Mouse (Mus musculus) brain, embryonic 14.5 days (tissue): ENCODE measurements around the gene Kif2a. TPM values are rescaled to one million over a fixed set of nuclear protein-coding genes. Genes with fewer than 3 reads are reported as not detected.

Experiments
- DNase-seq: peaks from one replicate; pipeline ENCODE4 v3.0.0-alpha.2; 2011; ENCODE audit warnings: low read depth
- CTCF ChIP-seq: fragments of 200-500 bp; IDR thresholded peaks from 2 replicates; pipeline ENCODE4 v1.5.1; 2012; ENCODE audit warnings: inconsistent platforms, mild to moderate bottlenecking, moderate library complexity, borderline replicate concordance; ENCODE audit not compliant: insufficient read depth, insufficient read length; ENCODE audit errors: extremely low read depth
- POLR2A ChIP-seq: fragments of 200-500 bp; IDR thresholded peaks from 2 replicates; pipeline ENCODE4 v1.6.1; 2012; ENCODE audit warnings: mild to moderate bottlenecking, inconsistent platforms, borderline replicate concordance; ENCODE audit not compliant: poor library complexity, insufficient read depth, insufficient read length, severe bottlenecking; ENCODE audit errors: extremely low read depth
- polyA plus RNA-seq: library from polyadenylated mRNA; depleted of rRNA; stranded (reverse); fragments of >200 nt; gene quantifications from 2 replicates; pipeline ENCODE4 v1.2.3, GENCODE M21; 2012

The Kif2a gene
- polyA plus RNA-seq, 1 experiment: 52.5 TPM

DNA sequence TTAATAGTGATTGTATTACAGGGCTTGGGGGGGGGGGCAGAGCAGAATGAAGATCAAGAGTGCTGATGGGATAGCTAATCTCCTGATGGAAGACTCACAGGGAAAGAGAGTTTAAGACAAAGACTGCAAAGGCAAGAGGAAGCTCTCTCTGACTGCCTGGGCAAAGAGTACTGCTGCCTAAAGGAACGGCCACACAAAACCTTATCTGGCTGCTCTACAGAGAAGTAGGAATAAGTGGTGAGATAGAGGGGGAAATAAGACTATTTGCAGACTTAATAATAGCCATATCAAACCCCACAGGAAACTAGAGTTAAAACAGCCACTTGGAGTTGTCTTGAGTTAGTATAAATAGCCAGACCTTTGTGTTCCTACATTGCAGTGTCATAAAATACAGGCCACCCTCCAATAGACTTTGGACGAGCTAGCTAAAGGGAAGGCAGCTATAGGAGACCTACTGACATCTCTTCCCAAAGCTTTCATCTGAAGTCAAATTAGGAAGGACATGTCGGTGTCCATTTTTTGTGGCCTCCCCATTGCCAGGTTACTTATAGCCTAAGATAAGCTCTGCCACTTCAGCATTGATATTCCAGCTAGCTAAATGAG lies 13.7 kb upstream of the Kif2a start:
- no peak for TF ChIP-seq POLR2A
- TF ChIP-seq CTCF: no peak
- DNase-seq: no peak

GRCm38 (mm10) chr13:107035078-107035477 lies 13.2 kb upstream of the Kif2a start:
- DNase-seq: no peak
- TF ChIP-seq POLR2A (no peak), CTCF (no peak)

DNA sequence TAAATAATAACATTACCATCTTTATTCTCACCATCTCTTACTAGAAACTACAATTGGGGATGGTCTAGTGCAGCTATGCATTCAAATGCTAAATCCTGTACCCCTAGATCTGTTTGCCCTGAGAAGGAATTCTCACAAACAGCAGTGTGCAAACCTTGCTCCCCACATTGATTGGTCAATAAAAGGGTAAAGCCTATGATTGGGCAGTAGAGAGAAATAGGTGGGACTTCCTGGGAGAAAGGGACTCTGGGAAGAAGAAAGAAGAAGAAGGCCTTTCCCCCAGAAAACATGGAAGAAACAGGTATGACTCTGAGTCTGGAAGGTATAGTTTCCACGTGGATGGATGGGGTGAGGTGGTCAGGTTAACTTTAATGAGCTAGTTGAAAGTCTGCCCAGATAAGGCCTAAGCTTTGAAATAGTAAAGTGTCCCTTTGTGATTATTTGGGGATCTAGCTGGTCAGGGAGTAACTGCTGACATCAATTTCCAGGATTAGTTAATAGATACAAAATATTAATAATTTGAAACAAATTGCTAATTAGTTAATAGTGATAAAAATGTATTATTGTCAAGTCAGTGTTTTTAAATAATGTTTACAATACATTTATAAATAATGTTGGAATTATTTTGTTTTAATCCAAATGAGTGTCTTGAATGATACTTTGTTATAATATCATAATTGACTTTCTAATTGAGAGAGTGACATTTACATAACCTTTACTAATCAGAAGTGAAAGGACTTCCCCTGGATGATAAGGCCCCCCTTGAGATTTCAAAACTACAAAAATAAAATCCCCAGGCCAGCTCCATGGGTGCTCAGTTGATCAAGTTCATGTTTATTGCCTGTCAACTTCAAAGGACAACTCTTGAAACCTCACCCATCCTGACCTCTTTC lies 12.3 kb upstream of the Kif2a start:
- DNase-seq: no peak
- TF ChIP-seq POLR2A (no peak), CTCF (no peak)

DNA sequence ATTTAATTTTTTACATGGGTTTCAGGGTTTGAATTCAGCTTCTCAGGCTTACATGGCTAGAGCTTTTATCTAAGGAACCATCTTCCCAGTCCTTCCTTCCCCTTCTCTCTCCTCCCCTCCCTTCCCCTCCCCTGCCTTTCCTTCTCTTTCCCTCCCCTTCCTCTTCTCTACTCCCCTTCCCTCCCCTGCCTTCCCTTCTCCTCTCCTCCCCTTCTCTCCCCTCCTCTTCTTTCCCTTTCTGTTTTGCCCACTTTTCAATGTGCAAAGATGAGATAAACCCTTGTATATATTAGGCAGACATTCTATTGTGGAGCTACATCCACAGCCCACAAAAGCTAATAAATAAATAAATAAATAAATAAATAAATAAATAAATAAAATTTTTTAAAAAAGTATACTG lies 9.3 kb upstream of the Kif2a start:
- TF ChIP-seq POLR2A: no peak
- TF ChIP-seq CTCF: no peak
- no peak for DNase-seq

DNA sequence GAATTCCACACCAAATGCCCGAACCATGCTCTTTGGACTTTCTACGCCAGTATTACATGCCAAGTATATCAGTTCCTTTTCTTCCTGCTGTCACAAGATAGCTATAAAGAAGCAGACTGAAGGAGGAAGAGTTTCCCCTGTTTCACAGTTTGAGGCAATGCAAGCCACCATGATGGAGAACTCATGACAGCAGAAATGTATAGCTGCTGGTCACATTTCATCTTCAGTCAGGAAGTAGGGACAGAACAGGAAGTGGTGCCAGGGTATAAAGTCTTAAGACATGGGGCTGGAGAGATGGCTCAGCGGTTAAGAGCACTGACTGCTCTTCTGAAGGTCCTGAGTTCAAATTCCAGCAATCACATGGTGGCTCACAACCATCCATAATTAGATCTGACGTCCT lies 5.3 kb upstream of the Kif2a start:
- no peak for DNase-seq
- no peak for TF ChIP-seq POLR2A
- TF ChIP-seq CTCF: no peak

- DNase-seq: no peak
- TF ChIP-seq POLR2A (no peak), CTCF (no peak)
Measured at GRCm38 (mm10) chr13:107025663-107026062, 3.7 kb upstream of the Kif2a start.

GRCm38 (mm10) chr13:107022266-107023171 lies 593 bp upstream of the Kif2a start:
- TF ChIP-seq CTCF: no peak
- TF ChIP-seq POLR2A: peak; percentile 76; the same call in 1 of the 2 replicates
- DNase-seq: peak; percentile 94

GRCm38 (mm10) chr13:107019443-107019842 lies 2.5 kb downstream of the Kif2a start:
- no peak for DNase-seq
- TF ChIP-seq CTCF (no peak), POLR2A (no peak)

- no peak for DNase-seq
- TF ChIP-seq POLR2A (no peak), CTCF (no peak)
Measured at GRCm38 (mm10) chr13:107013926-107014325, 8.0 kb downstream of the Kif2a start.

DNA sequence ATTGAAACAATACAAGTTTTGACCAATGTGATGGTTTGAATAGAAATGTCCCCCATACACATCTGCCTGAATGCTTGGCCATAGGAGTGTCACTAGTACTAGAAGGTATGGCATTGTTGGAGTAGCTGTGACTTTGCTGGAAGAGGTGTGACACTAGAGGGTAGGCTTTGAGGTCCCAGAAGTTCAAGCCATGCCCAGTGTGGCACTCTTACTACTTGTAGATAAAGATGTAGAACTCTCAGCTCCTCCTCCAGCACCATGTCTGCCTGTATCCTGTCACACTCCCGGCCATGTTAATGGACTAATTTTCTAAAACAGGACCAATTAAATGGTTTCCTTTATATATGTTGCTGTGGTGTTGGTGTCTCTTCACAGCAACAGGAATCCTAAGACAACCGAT lies 10.3 kb downstream of the Kif2a start:
- no peak for DNase-seq
- TF ChIP-seq POLR2A (no peak), CTCF (no peak)

DNA sequence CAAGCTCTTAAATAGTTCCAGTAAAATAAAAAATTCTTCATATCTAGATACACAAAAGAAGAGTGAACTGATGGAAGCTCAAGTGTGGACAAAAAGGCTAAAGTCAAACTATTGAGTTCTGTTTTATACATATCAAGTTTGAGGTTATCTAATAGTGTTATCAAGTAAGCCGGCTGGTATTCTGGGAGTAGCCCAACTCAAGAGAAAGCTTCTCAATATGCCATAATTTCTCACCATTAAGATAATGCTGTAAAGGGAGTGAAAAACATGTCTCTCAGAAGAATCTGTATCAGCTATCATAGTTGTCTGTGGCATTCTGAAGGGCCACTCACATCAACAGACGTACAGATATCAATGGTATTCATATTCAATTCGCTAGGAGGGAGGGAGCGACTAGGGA lies 13.8 kb downstream of the Kif2a start:
- TF ChIP-seq CTCF (no peak), POLR2A (no peak)
- no peak for DNase-seq
